Mouse (Mus musculus) stomach, embryonic 15.5 days (tissue): ENCODE data around the gene Tbc1d15. TPM values are rescaled to one million over a fixed set of nuclear protein-coding genes. Genes with fewer than 3 reads are reported as not detected.

ENCODE experiments used
- ATAC-seq: fragments of 200-750 bp; cut with Nextera tagmentation; 2 replicates; pipeline ENCODE4 v1.8.0; 2017; ENCODE audit warnings: low read depth, moderate number of reproducible peaks, moderate TSS enrichment; ENCODE audit not compliant: insufficient read depth, low FRiP score
- H3K27ac ChIP-seq: fragments of 300-500 bp; sonication (generic); 2 replicates; pipeline ENCODE4 v1.5.1; 2015; ENCODE audit warnings: mild to moderate bottlenecking, inconsistent platforms
- H3K27me3 ChIP-seq: fragments of 300-500 bp; sonication (generic); replicated peaks from 2 replicates; pipeline ENCODE4 v1.6.1; 2015; ENCODE audit warnings: inconsistent platforms
- H3K36me3 ChIP-seq: fragments of 300-500 bp; sonication (generic); 2 replicates; pipeline ENCODE4 v1.6.1; 2015; ENCODE audit warnings: inconsistent platforms
- H3K4me1 ChIP-seq: fragments of 300-500 bp; sonication (generic); 2 replicates; pipeline ENCODE4 v1.6.1; 2015; ENCODE audit warnings: inconsistent platforms
- H3K4me2 ChIP-seq: fragments of 300-500 bp; sonication (generic); 2 replicates; pipeline ENCODE4 v1.6.1; 2015; ENCODE audit warnings: mild to moderate bottlenecking, inconsistent platforms
- H3K4me3 ChIP-seq: fragments of 300-500 bp; sonication (generic); replicated peaks from 2 replicates; pipeline ENCODE4 v1.5.1; 2015; ENCODE audit warnings: inconsistent platforms
- H3K9ac ChIP-seq: fragments of 300-500 bp; sonication (generic); 2 replicates; pipeline ENCODE4 v1.6.1; 2015; ENCODE audit warnings: inconsistent platforms
- H3K9me3 ChIP-seq: fragments of 300-500 bp; sonication (generic); 2 replicates; pipeline ENCODE4 v1.6.1; 2016; ENCODE audit warnings: inconsistent platforms
- WGBS: fragments of 180-500 bp; shearing (Covaris S2); methylation state at CpG from one replicate; pipeline ENCODE4 v1.1.7; 2015; 5-methylcytosine and 5-hydroxymethylcytosine counted together
- polyA plus RNA-seq: library from polyadenylated mRNA; unstranded; fragments of >200 nt; fragmentation: Nextera tagmentation; extraction: Ambion mirVana; gene quantifications from 2 replicates; pipeline ENCODE4 v1.2.1, GENCODE M21; 2015

Tbc1d15 gene
- polyA plus RNA-seq = 51.5 and 65.2 TPM in 2 replicates

- Histone ChIP-seq H3K4me3 (peak within 1 kb of the TSS; percentile 100), H3K27ac (peak within 1 kb of the TSS; percentile 87), H3K9me3 (no peaks in the 10 kb centered on the region), H3K9ac (peak within 1 kb of the TSS; percentile 88), H3K4me1 (peaks cover 14% of the 10 kb centered on the region; the same call in 1 of the 2 replicates), H3K4me2 (peak within 1 kb of the TSS; percentile 75), H3K36me3 (no peaks in the 10 kb centered on the region), H3K27me3 (no peaks in the 10 kb centered on the region)
- WGBS = under 1% methylated on average over 67 of the region's 67 CpGs
- ATAC-seq = peak; percentile 96
Observed at GRCm38 (mm10) chr10:115251088-115251934, at the start of gene Tbc1d15. TSS of gene Tbc1d15 (minus strand) at chr10:115251467.

- H3K4me1 ChIP-seq = no peaks in the 10 kb centered on the region
- H3K9me3 ChIP-seq = no peaks in the 10 kb centered on the region
- ATAC-seq = no peak
- H3K4me2 ChIP-seq = no peak overlapping the region
- WGBS = 91% methylated on average over 4 of the region's 4 CpGs
- no peaks in the 10 kb centered on the region for H3K27me3 ChIP-seq
- H3K9ac ChIP-seq = no peak overlapping the region
- peaks cover 8% of the 10 kb centered on the region; the same call in 1 of the 2 replicates for H3K36me3 ChIP-seq
- no peak overlapping the region for H3K27ac ChIP-seq
- no peak overlapping the region for H3K4me3 ChIP-seq
Observed at GRCm38 (mm10) chr10:115298683-115299082, 47.4 kb upstream of the Tbc1d15 start.

- Histone ChIP-seq H3K9me3 (no peaks in the 10 kb centered on the region), H3K4me1 (no peaks in the 10 kb centered on the region), H3K4me2 (no peak overlapping the region), H3K27me3 (no peaks in the 10 kb centered on the region), H3K9ac (no peak overlapping the region), H3K4me3 (no peak overlapping the region), H3K36me3 (peaks cover 17% of the 10 kb centered on the region), H3K27ac (no peak overlapping the region)
- 90% methylated on average over 5 of the region's 5 CpGs for WGBS
- no peak for ATAC-seq
Observed at GRCm38 (mm10) chr10:115297582-115297981, 46.3 kb upstream of the Tbc1d15 start.

GRCm38 (mm10) chr10:115296401-115296935 lies 45.2 kb upstream of the Tbc1d15 start:
- H3K9me3 ChIP-seq = no peaks in the 10 kb centered on the region
- no peak overlapping the region for H3K27ac ChIP-seq
- 75% methylated on average over 9 of the region's 9 CpGs for WGBS
- H3K4me2 ChIP-seq = no peak overlapping the region
- no peaks in the 10 kb centered on the region for H3K27me3 ChIP-seq
- no peak for ATAC-seq
- peaks cover 21% of the 10 kb centered on the region for H3K36me3 ChIP-seq
- H3K9ac ChIP-seq = no peak overlapping the region
- H3K4me3 ChIP-seq = no peak overlapping the region
- H3K4me1 ChIP-seq = no peaks in the 10 kb centered on the region

GRCm38 (mm10) chr10:115295162-115295561 lies 43.9 kb upstream of the Tbc1d15 start:
- Histone ChIP-seq H3K27me3 (no peaks in the 10 kb centered on the region), H3K4me3 (no peak overlapping the region), H3K36me3 (peaks cover 22% of the 10 kb centered on the region), H3K4me2 (no peak overlapping the region), H3K9ac (no peak overlapping the region), H3K9me3 (no peaks in the 10 kb centered on the region), H3K27ac (no peak overlapping the region), H3K4me1 (no peaks in the 10 kb centered on the region)
- no peak for ATAC-seq
- 89% methylated on average over 3 of the region's 3 CpGs for WGBS

- Histone ChIP-seq H3K9ac (no peak overlapping the region), H3K9me3 (no peaks in the 10 kb centered on the region), H3K4me2 (no peak overlapping the region), H3K27me3 (no peaks in the 10 kb centered on the region), H3K36me3 (peaks cover 22% of the 10 kb centered on the region), H3K4me3 (no peak overlapping the region), H3K4me1 (no peaks in the 10 kb centered on the region), H3K27ac (no peak overlapping the region)
- ATAC-seq = no peak
- WGBS = 92% methylated on average over 7 of the region's 7 CpGs
Observed at GRCm38 (mm10) chr10:115294715-115295114, 43.4 kb upstream of the Tbc1d15 start.

GRCm38 (mm10) chr10:115293946-115294345 lies 42.7 kb upstream of the Tbc1d15 start:
- ATAC-seq = no peak
- H3K4me3 ChIP-seq = no peak overlapping the region

GRCm38 (mm10) chr10:115290671-115291070 lies 39.4 kb upstream of the Tbc1d15 start:
- no peak overlapping the region for H3K9ac ChIP-seq
- H3K4me2 ChIP-seq = no peak overlapping the region
- H3K27ac ChIP-seq = no peak overlapping the region
- H3K36me3 ChIP-seq = peaks cover 31% of the 10 kb centered on the region
- H3K27me3 ChIP-seq = no peaks in the 10 kb centered on the region
- ATAC-seq = no peak
- H3K4me1 ChIP-seq = no peaks in the 10 kb centered on the region
- no peak overlapping the region for H3K4me3 ChIP-seq
- 94% methylated on average over 9 of the region's 9 CpGs for WGBS
- no peaks in the 10 kb centered on the region for H3K9me3 ChIP-seq

More at GRCm38 (mm10) chr10:115293946-115294345, 42.7 kb upstream of the Tbc1d15 start:
- Histone ChIP-seq H3K36me3 (peaks cover 22% of the 10 kb centered on the region), H3K9ac (no peak overlapping the region), H3K27me3 (no peaks in the 10 kb centered on the region), H3K4me1 (no peaks in the 10 kb centered on the region), H3K9me3 (no peaks in the 10 kb centered on the region), H3K27ac (no peak overlapping the region), H3K4me2 (no peak overlapping the region)
- WGBS = 90% methylated on average over 7 of the region's 7 CpGs

GRCm38 (mm10) chr10:115288856-115289255 lies 37.6 kb upstream of the Tbc1d15 start:
- 81% methylated on average over 8 of the region's 8 CpGs for WGBS
- no peak overlapping the region for H3K27ac ChIP-seq
- H3K36me3 ChIP-seq = peaks cover 23% of the 10 kb centered on the region
- H3K9ac ChIP-seq = no peak overlapping the region
- H3K9me3 ChIP-seq = no peaks in the 10 kb centered on the region
- no peaks in the 10 kb centered on the region for H3K4me1 ChIP-seq
- H3K4me2 ChIP-seq = no peak overlapping the region
- H3K4me3 ChIP-seq = no peak overlapping the region
- H3K27me3 ChIP-seq = no peaks in the 10 kb centered on the region
- no peak for ATAC-seq

- Histone ChIP-seq H3K9me3 (no peaks in the 10 kb centered on the region), H3K4me1 (no peaks in the 10 kb centered on the region), H3K9ac (no peak overlapping the region), H3K4me2 (no peak overlapping the region), H3K4me3 (no peak overlapping the region), H3K27me3 (no peaks in the 10 kb centered on the region), H3K27ac (no peak overlapping the region), H3K36me3 (peaks cover 9% of the 10 kb centered on the region)
- no peak; the same call in 1 of the 2 replicates for ATAC-seq
- WGBS = 53% methylated on average over 10 of the region's 10 CpGs
Observed at GRCm38 (mm10) chr10:115284170-115284569, 32.9 kb upstream of the Tbc1d15 start.

GRCm38 (mm10) chr10:115281381-115281780 lies 30.1 kb upstream of the Tbc1d15 start:
- H3K4me2 ChIP-seq = no peak overlapping the region
- H3K9ac ChIP-seq = no peak overlapping the region
- no peaks in the 10 kb centered on the region for H3K9me3 ChIP-seq
- peaks cover 4% of the 10 kb centered on the region for H3K36me3 ChIP-seq
- H3K4me3 ChIP-seq = no peak overlapping the region
- WGBS = 88% methylated on average over 10 of the region's 10 CpGs
- ATAC-seq = no peak
- H3K27me3 ChIP-seq = no peaks in the 10 kb centered on the region
- no peak overlapping the region for H3K27ac ChIP-seq
- no peaks in the 10 kb centered on the region for H3K4me1 ChIP-seq

GRCm38 (mm10) chr10:115271649-115272048 lies 20.4 kb upstream of the Tbc1d15 start:
- Histone ChIP-seq H3K27ac (no peak overlapping the region), H3K4me2 (no peak overlapping the region), H3K4me1 (no peaks in the 10 kb centered on the region), H3K4me3 (no peak overlapping the region), H3K27me3 (no peaks in the 10 kb centered on the region), H3K36me3 (no peaks in the 10 kb centered on the region), H3K9me3 (no peaks in the 10 kb centered on the region), H3K9ac (no peak overlapping the region)
- no peak for ATAC-seq
- 63% methylated on average over 5 of the region's 5 CpGs for WGBS
